Mouse (Mus musculus) neural tube, embryonic 11.5 days (tissue): ENCODE measurements around the gene Dock9. TPM values are rescaled to one million over a fixed set of nuclear protein-coding genes. Genes with fewer than 3 reads are reported as not detected.

Experiments used
- ATAC-seq: fragments of 200-750 bp; cut with Nextera tagmentation; 2 replicates; pipeline ENCODE4 v1.8.0; 2017; ENCODE audit warnings: moderate number of reproducible peaks, mild to moderate bottlenecking, moderate TSS enrichment, moderate library complexity; ENCODE audit not compliant: insufficient read depth, low FRiP score, low TSS enrichment
- DNase-seq: peaks from one replicate; pipeline ENCODE4 v3.0.0-alpha.2; 2015; ENCODE audit warnings: low spot score
- H3K27ac ChIP-seq: fragments of 300-500 bp; sonication (generic); 2 replicates; pipeline ENCODE4 v1.5.1; 2014; ENCODE audit warnings: low read depth, mild to moderate bottlenecking, low read length
- H3K27me3 ChIP-seq: fragments of 300-500 bp; sonication (generic); 2 replicates; pipeline ENCODE4 v1.6.1; 2014; ENCODE audit warnings: mild to moderate bottlenecking, low read length, mixed read lengths; ENCODE audit not compliant: control insufficient read depth, insufficient read depth
- H3K36me3 ChIP-seq: fragments of 300-500 bp; sonication (generic); 2 replicates; pipeline ENCODE4 v1.6.1; 2014; ENCODE audit warnings: mild to moderate bottlenecking, low read length, moderate library complexity, mixed read lengths; ENCODE audit not compliant: control insufficient read depth, insufficient read depth
- H3K4me1 ChIP-seq: fragments of 300-500 bp; sonication (generic); 2 replicates; pipeline ENCODE4 v1.6.1; 2014; ENCODE audit warnings: low read length, mixed read lengths; ENCODE audit not compliant: control insufficient read depth, insufficient read depth
- H3K4me2 ChIP-seq: fragments of 300-500 bp; sonication (generic); 2 replicates; pipeline ENCODE4 v1.6.1; 2014; ENCODE audit warnings: low read depth, mild to moderate bottlenecking, moderate library complexity
- H3K4me3 ChIP-seq: fragments of 300-500 bp; sonication (generic); 2 replicates; pipeline ENCODE4 v1.5.1; 2014; ENCODE audit warnings: low read depth, low read length
- H3K9ac ChIP-seq: fragments of 300-500 bp; sonication (generic); 2 replicates; pipeline ENCODE4 v1.6.1; 2014; ENCODE audit warnings: mild to moderate bottlenecking, low read length
- H3K9me3 ChIP-seq: fragments of 300-500 bp; sonication (generic); 2 replicates; pipeline ENCODE4 v1.6.1; 2016; ENCODE audit warnings: low read length; ENCODE audit not compliant: control insufficient read depth
- WGBS: fragments of 180-500 bp; shearing (Covaris S2); extraction: QIAGEN DNeasy Blood & Tissue Kit; methylation state at CpG from one replicate; pipeline ENCODE4 v1.1.7; 2014; 5-methylcytosine and 5-hydroxymethylcytosine counted together
- polyA plus RNA-seq: library from polyadenylated mRNA; unstranded; fragments of >200 nt; fragmentation: Nextera tagmentation; extraction: Ambion mirVana; gene quantifications from 2 replicates; pipeline ENCODE4 v1.2.1, GENCODE M21; 2014

Dock9 gene
- polyA plus RNA-seq, 1 experiment from 2014 or later: 4.2 TPM

- Histone ChIP-seq H3K9me3 (no peaks in the 10 kb centered on the region), H3K27me3 (no peaks in the 10 kb centered on the region), H3K36me3 (no peaks in the 10 kb centered on the region), H3K4me2 (no peak overlapping the region), H3K27ac (no peak overlapping the region), H3K4me3 (no peak overlapping the region), H3K4me1 (no peaks in the 10 kb centered on the region), H3K9ac (no peak overlapping the region)
- 84% methylated on average over 3 of the region's 3 CpGs for WGBS
- DNase-seq (no peak), ATAC-seq (no peak)
These were observed 184.1 kb downstream of the Dock9 start for GRCm38 (mm10) chr14:121613490-121613889.

DNA sequence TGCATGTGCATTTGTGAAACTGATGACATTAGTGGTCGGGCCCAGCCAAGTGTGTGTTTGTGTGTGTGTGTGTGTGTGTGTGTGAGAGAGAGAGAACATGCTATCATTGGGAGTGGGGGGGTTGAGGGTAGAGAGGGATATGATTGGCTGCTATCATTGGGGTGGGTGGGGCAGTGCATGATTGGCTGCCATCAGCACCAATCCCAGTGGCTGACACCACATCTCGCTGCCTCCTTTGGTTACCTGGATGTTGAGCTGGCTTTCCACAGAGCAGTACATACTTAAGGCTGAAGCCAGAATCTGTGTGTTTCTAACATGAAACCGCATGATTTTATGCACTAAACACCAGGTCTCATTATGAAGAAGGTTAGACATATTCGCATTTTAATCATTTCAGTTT, 184.7 kb downstream of the Dock9 start:
- ATAC-seq (no peak), DNase-seq (no peak)
- H3K4me1 ChIP-seq: no peaks in the 10 kb centered on the region
- 83% methylated on average over 4 of the region's 4 CpGs for WGBS
- no peak overlapping the region for H3K9ac ChIP-seq
- H3K9me3 ChIP-seq: no peaks in the 10 kb centered on the region
- no peaks in the 10 kb centered on the region for H3K27me3 ChIP-seq
- H3K4me3 ChIP-seq: no peak overlapping the region
- no peaks in the 10 kb centered on the region for H3K36me3 ChIP-seq
- no peak overlapping the region for H3K27ac ChIP-seq
- H3K4me2 ChIP-seq: no peak overlapping the region

DNA sequence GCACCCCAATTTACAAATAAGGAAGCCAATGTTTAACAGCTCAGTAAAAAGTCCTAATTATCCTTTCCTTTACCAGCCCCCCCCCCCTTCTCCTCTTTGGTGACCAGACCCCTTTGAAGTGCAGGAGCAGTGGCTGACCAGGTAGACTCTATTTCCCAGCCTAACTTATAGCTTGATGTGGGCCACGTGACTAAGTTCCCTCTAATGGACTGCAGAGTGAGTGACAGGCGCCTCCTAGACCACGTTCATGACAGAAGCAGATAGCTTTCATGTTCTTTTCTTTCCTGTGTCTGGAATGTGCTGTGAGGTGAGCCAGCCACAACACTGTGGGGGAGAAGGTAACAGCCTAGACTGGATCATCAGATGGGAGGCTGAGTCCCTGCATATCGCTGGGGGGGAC, 186.1 kb downstream of the Dock9 start:
- Histone ChIP-seq H3K4me1 (no peaks in the 10 kb centered on the region), H3K9me3 (no peaks in the 10 kb centered on the region), H3K27me3 (no peaks in the 10 kb centered on the region), H3K27ac (no peak overlapping the region), H3K9ac (no peak overlapping the region), H3K4me2 (no peak overlapping the region), H3K4me3 (no peak overlapping the region), H3K36me3 (no peaks in the 10 kb centered on the region)
- no peak for DNase-seq
- no peak for ATAC-seq
- WGBS: 77% methylated on average over 4 of the region's 4 CpGs

DNA sequence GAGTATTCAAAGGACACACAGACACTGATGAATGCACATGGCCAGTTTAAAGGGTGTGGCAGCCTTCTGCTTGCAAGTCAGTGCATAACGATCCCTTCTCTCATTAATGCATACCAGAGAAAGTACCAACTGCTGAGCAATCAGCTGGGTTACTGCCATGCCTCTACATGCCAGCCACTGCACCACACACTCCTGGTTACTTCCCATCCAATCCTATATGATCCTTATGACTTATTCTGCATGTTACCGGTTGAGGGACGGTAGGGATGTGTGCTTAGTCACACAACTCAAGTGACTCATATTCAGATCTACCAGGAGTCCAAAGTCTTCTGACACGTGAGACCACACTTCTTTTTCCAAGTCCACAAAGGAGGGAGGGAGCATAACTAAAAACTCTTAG, 186.5 kb downstream of the Dock9 start:
- H3K9ac ChIP-seq: no peak overlapping the region
- ATAC-seq (no peak), DNase-seq (no peak)
- H3K27me3 ChIP-seq: no peaks in the 10 kb centered on the region
- WGBS: 78% methylated on average over 4 of the region's 4 CpGs
- no peak overlapping the region for H3K27ac ChIP-seq
- no peaks in the 10 kb centered on the region for H3K36me3 ChIP-seq
- no peaks in the 10 kb centered on the region for H3K9me3 ChIP-seq
- no peak overlapping the region for H3K4me2 ChIP-seq
- no peak overlapping the region for H3K4me3 ChIP-seq
- H3K4me1 ChIP-seq: no peaks in the 10 kb centered on the region

DNA sequence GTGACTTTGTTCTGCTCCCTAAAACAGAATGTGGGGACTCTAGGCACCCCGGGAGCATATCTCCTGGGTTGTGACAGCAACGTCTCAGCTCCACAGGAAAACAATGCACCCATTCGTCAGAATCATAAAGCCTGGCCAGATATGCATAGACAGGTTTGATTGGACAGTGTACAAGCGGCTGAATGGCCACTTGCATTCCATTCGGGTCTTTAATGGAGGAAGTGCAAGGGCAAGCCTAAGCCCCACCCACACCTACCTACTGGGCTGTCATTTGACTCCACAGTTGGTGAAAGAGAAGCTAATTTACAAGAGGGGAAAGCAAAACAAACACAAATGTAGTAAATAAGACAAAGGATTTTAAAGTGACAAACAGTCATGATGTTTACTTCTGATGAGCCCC, 189.1 kb downstream of the Dock9 start:
- no peak for DNase-seq
- H3K4me2 ChIP-seq: no peak overlapping the region
- H3K4me1 ChIP-seq: no peaks in the 10 kb centered on the region
- H3K9me3 ChIP-seq: no peaks in the 10 kb centered on the region
- no peak overlapping the region for H3K9ac ChIP-seq
- H3K27me3 ChIP-seq: no peaks in the 10 kb centered on the region
- H3K27ac ChIP-seq: no peak overlapping the region
- H3K4me3 ChIP-seq: no peak overlapping the region
- no peaks in the 10 kb centered on the region for H3K36me3 ChIP-seq
- 25% methylated on average over 5 of the region's 5 CpGs for WGBS
- no peak for ATAC-seq

DNA sequence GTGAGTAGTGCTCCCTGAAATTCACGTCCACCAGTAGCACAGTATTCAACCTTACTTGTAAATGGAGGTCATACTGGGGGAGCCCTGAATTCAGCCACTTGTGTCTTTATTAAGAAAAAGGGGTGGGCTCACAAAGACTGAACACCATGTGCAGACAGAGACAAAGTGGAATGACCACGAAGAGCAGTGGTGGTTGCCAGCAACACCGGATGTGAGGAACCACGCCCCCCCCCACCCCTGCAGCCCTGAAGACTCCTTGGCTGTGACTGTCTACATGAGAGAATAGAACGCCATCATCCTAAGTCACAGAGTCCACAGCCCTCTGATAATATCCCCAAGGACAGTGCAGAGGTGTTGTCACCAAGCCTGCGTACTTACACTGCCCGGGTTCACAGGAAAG, 191.2 kb downstream of the Dock9 start:
- H3K4me3 ChIP-seq: no peak overlapping the region
- H3K36me3 ChIP-seq: no peaks in the 10 kb centered on the region
- ATAC-seq (no peak), DNase-seq (no peak)
- no peaks in the 10 kb centered on the region for H3K9me3 ChIP-seq
- no peaks in the 10 kb centered on the region for H3K4me1 ChIP-seq
- H3K27me3 ChIP-seq: no peaks in the 10 kb centered on the region
- H3K27ac ChIP-seq: no peak overlapping the region
- no peak overlapping the region for H3K9ac ChIP-seq
- H3K4me2 ChIP-seq: no peak overlapping the region
- WGBS: 88% methylated on average over 7 of the region's 7 CpGs

DNA sequence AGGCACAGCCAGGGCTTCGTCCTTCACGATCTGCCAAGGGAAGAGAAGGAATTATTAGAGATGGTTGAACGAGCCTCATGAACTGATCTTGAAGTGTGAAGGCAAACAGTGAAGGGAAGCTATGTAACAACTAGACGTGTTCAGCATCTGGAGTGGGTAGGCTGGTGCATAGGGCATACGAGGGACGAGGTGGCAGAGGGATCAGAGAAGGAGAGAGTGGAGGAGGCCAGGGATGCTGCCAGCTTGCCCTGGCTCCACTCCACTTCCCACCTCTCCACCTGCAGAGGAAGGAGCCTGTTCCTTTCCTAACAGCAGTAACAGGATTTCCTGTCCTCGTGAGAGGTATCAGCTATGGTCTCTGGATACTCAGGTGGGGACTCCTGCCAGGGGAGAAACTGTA, 192.4 kb downstream of the Dock9 start:
- WGBS: 86% methylated on average over 7 of the region's 7 CpGs
- Histone ChIP-seq H3K9me3 (no peaks in the 10 kb centered on the region), H3K4me1 (no peaks in the 10 kb centered on the region), H3K4me3 (no peak overlapping the region), H3K36me3 (no peaks in the 10 kb centered on the region), H3K27ac (no peak overlapping the region), H3K4me2 (no peak overlapping the region), H3K27me3 (no peaks in the 10 kb centered on the region), H3K9ac (no peak overlapping the region)
- DNase-seq (no peak), ATAC-seq (no peak)

GRCm38 (mm10) chr14:121604565-121604964, 193.1 kb downstream of the Dock9 start:
- H3K27ac ChIP-seq: no peak overlapping the region
- ATAC-seq (no peak), DNase-seq (no peak)
- H3K4me3 ChIP-seq: no peak overlapping the region
- H3K36me3 ChIP-seq: no peaks in the 10 kb centered on the region
- H3K9ac ChIP-seq: no peak overlapping the region
- H3K4me2 ChIP-seq: no peak overlapping the region
- no peaks in the 10 kb centered on the region for H3K27me3 ChIP-seq
- no peaks in the 10 kb centered on the region for H3K4me1 ChIP-seq
- no peaks in the 10 kb centered on the region for H3K9me3 ChIP-seq
- 84% methylated on average over 4 of the region's 4 CpGs for WGBS

GRCm38 (mm10) chr14:121602610-121603009, 195.0 kb downstream of the Dock9 start:
- no peaks in the 10 kb centered on the region for H3K27me3 ChIP-seq
- H3K9ac ChIP-seq: no peak overlapping the region
- no peak overlapping the region for H3K4me3 ChIP-seq
- no peaks in the 10 kb centered on the region for H3K4me1 ChIP-seq
- ATAC-seq: no peak
- H3K9me3 ChIP-seq: no peaks in the 10 kb centered on the region
- 80% methylated on average over 6 of the region's 6 CpGs for WGBS
- no peak overlapping the region for H3K4me2 ChIP-seq
- H3K27ac ChIP-seq: no peak overlapping the region
- H3K36me3 ChIP-seq: no peaks in the 10 kb centered on the region
- no peak for DNase-seq
